In genomic region chr16:92511773-92512391, GRCm38 (mm10) we compare ENCODE assay signal across 8 mouse cellular contexts. TPM values are rescaled to one million over a fixed set of nuclear protein-coding genes. Genes with fewer than 3 reads are reported as not detected.
A peak's percentile ranks its signal among the peaks of the same experiment; 100 is the strongest.
DNase-seq lines count a peak whose midpoint lies in the region; ATAC-seq lines count a peak whose summit lies in the region.

No protein-coding gene starts in this region.

- no peaks in the 10 kb centered on the region for H3K9me3 ChIP-seq in forebrain, embryonic 16.5 days (ENCODE audit: control insufficient read depth, low read length)

- WGBS in forebrain, embryonic 16.5 days = 37% methylated on average over 5 of the region's 5 CpGs

- H3K27me3 ChIP-seq in forebrain, embryonic 16.5 days (replicated peaks; ENCODE audit: control insufficient read depth, insufficient read depth, low read length) = no peaks in the 10 kb centered on the region

- ATAC-seq in forebrain, embryonic 16.5 days = peak; percentile 55

- peak; percentile 29 for DNase-seq in gastrocnemius, postnatal 10 days
- no peak for DNase-seq in gastrocnemius, postnatal 14 days
- peak; percentile 60 for DNase-seq in 3T3-L1 (ENCODE audit: low read depth, low spot score)
- DNase-seq in adipocyte (ENCODE audit: low spot score) = peak; percentile 71
- DNase-seq in mesoderm, embryonic 11.5 days (ENCODE audit: low read depth, low spot score) = peak; percentile 48
- no peak for DNase-seq in layer of hippocampus, adult 11-12 months (ENCODE audit: low spot score)
- DNase-seq in layer of hippocampus, postnatal 36 days = no peak

- intact Hi-C loops in gastrocnemius, postnatal 14 days (cut with DNase I; ENCODE audit: low total_unique reads) = loop anchor here (10.0 kb wide), 1 partner anchor 1033 kb away; no protein-coding TSS in a partner anchor

- peaks cover 16% of the 10 kb centered on the region for H3K4me1 ChIP-seq in forebrain, embryonic 16.5 days (replicated peaks; ENCODE audit: control insufficient read depth, insufficient read depth, low read length)

- peak overlapping the region; percentile 11; the same call in 1 of the 2 replicates for H3K4me2 ChIP-seq in forebrain, embryonic 16.5 days (ENCODE audit: low read length)

- H3K27ac ChIP-seq in forebrain, embryonic 16.5 days (ENCODE audit: low read length) = peak overlapping the region; percentile 31

- H3K9ac ChIP-seq in forebrain, embryonic 16.5 days (replicated peaks; ENCODE audit: low read depth, low read length) = no peak overlapping the region

- H3K4me3 ChIP-seq in forebrain, embryonic 16.5 days (replicated peaks; ENCODE audit: low read length) = no peak overlapping the region

- H3K36me3 ChIP-seq in forebrain, embryonic 16.5 days (ENCODE audit: control insufficient read depth, insufficient read depth) = no peaks in the 10 kb centered on the region

RNA-seq across cellular contexts. Expression of gene Clic6, which starts 26.3 kb away (rescaled TPM):
- total RNA-seq in gastrocnemius, postnatal 10 days (2021) = under 1 TPM; 0.14 to 0.16 TPM
- total RNA-seq in gastrocnemius, postnatal 14 days (2021) = under 1 TPM in 1 of 2 experiments, not detected in 1; 0.08 TPM
- polyA plus RNA-seq in forebrain, embryonic 16.5 days (2015; fragmentation: Nextera tagmentation; extraction: Ambion mirVana) = 3.3 and 3.4 TPM in 2 replicates
- 1 to 10 TPM in 1 of 2 experiments, under 1 TPM in 1; 1.00 to 3.7 TPM for total RNA-seq in layer of hippocampus, postnatal 36 days (2021)

RNA-seq across cellular contexts. Expression of gene Rcan1, which starts 41.2 kb away (rescaled TPM):
- 10 to 100 TPM; 45.3 to 51.6 TPM for total RNA-seq in gastrocnemius, postnatal 10 days (2021)
- total RNA-seq in gastrocnemius, postnatal 14 days (2021) = 10 to 100 TPM; 42.3 to 60.5 TPM
- polyA plus RNA-seq in forebrain, embryonic 16.5 days (2015; fragmentation: Nextera tagmentation; extraction: Ambion mirVana) = 48.1 and 50.7 TPM in 2 replicates
- total RNA-seq in layer of hippocampus, postnatal 36 days (2021) = 10 to 100 TPM; 44.8 to 46.5 TPM

Comparison
In these comparisons a context has a peak if more than half of its experiments do, and no peak if none do; other contexts are left out.
1. DNase-seq: peak in gastrocnemius, postnatal 10 days (single experiment), 3T3-L1 (single experiment), adipocyte (single experiment) and mesoderm, embryonic 11.5 days (single experiment); none in gastrocnemius, postnatal 14 days (single experiment), layer of hippocampus, adult 11-12 months (single experiment) and layer of hippocampus, postnatal 36 days (0 of 2).